Mouse (Mus musculus): ENCODE measurements around the gene Gga2.

DNA sequence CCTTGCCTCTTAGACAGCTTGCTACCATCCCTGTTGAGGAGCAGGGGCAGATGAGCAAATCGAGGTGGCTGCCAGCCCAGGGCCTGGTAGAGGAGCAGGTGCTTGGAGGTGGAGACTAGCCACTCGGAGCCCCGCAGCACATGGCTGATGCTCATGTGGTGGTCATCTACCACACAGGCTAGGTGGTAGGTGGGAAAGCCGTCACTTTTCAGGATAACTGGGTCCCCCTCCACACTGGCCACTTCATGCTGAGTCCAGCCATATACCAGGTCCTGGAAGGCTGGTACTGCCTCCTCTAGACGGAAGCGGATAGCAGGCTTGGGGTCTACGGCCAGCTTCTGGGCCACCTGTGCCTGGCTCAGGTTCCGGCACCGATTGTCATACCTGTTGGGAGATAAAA is 27.2 kb upstream of the Gga2 start:
- no peak for TF ChIP-seq EP300 (IDR thresholded peaks at IDR 0.05; ENCODE audit: insufficient read depth, low read depth, low read length)
- TF ChIP-seq CTCF (IDR thresholded peaks at IDR 0.05; ENCODE audit: low read depth, low read length), result no peak
- no peak for TF ChIP-seq POLR2A (IDR thresholded peaks at IDR 0.05; ENCODE audit: insufficient read depth, low read length)

Data from ES-Bruce4 (cell line).